In the genomic region with DNA sequence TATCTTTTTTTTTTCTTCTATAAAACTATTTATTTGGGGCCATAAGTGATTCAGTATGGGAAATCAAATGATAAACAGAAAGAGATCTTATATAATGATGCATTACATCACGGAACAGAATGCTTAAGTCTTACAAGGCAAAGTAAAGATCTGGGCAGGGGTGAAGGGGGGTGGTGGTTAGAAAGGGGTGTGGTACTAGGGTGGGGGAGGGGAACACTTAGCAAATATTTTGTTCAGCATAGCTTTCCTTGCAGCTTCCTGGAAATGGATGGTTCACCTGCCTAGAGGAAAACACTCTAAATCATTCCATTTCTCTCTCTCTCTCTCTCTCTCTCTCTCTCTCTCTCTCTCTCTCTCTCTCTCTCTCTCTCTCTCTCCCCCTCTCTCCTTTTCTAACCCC, we compare ENCODE assay signal across 13 mouse cellular contexts. TPM values are rescaled to one million over a fixed set of nuclear protein-coding genes. Genes with fewer than 3 reads are reported as not detected.
DNase-seq lines count a peak whose midpoint lies in the region; ATAC-seq lines count a peak whose summit lies in the region.
"Had no signal": no experiment of that assay in that cellular context is flagged by ENCODE, and none has a peak within 500 bp of the region (broad histone marks: within the 10 kb centered on the region; RNA-seq: fewer than 3 reads in every experiment).

No protein-coding gene starts in this region.

- H3K4me3 ChIP-seq in midbrain, embryonic 14.5 days (replicated peaks; ENCODE audit: low read depth, low read length) = peak overlapping the region; percentile 40

- peak; percentile 42 for DNase-seq in cerebellum, adult 9-10 months
- DNase-seq in cerebellum, adult 11 months = no peak
- peak; percentile 43 for DNase-seq in NIH3T3 (ENCODE audit: low read depth)
- DNase-seq in forelimb bud, embryonic 11.5 days (ENCODE audit: low read depth, low spot score) = peak; percentile 19
- peak; percentile 82 for DNase-seq in midbrain, embryonic 14.5 days
- DNase-seq in thymus, adult 18-20 months = no peak

- H3K36me3 ChIP-seq in midbrain, embryonic 14.5 days (ENCODE audit: control insufficient read depth, insufficient read depth, low read length) = no peaks in the 10 kb centered on the region

- peak overlapping the region; percentile 87 for H3K27ac ChIP-seq in midbrain, embryonic 14.5 days (replicated peaks; ENCODE audit: low read depth, low read length)

- no peaks in the 10 kb centered on the region for H3K27me3 ChIP-seq in midbrain, embryonic 14.5 days (ENCODE audit: control insufficient read depth, insufficient read depth, low read length)

- 19% methylated on average over 1 of the region's 1 CpGs for WGBS in midbrain, embryonic 14.5 days

- peak overlapping the region; percentile 54 for H3K9ac ChIP-seq in midbrain, embryonic 14.5 days (replicated peaks; ENCODE audit: low read length)

- H3K4me2 ChIP-seq in midbrain, embryonic 14.5 days (ENCODE audit: low read length) = peak overlapping the region; percentile 73

- H3K4me1 ChIP-seq in midbrain, embryonic 14.5 days (ENCODE audit: control insufficient read depth, insufficient read depth, low read length) = peaks cover 49% of the 10 kb centered on the region

- H3K9me3 ChIP-seq in midbrain, embryonic 14.5 days (ENCODE audit: control insufficient read depth, low read length) = no peaks in the 10 kb centered on the region

- no peak for ATAC-seq in midbrain, embryonic 14.5 days (ENCODE audit: low FRiP score, low TSS enrichment)
- ATAC-seq in erythroblast, adult 5-6 weeks (replicated peaks; ENCODE audit: low FRiP score, poor library complexity, severe bottlenecking) = no peak
- no peak for ATAC-seq in monocyte, adult 5-6 weeks (replicated peaks; ENCODE audit: insufficient number of reproducible peaks, low FRiP score, low TSS enrichment, poor library complexity, severe bottlenecking)

RNA-seq across cellular contexts. Expression of gene Gm11146, which starts 43.1 kb away (rescaled TPM):
- polyA plus RNA-seq in midbrain, embryonic 14.5 days (2014; fragmentation: Nextera tagmentation; extraction: Ambion mirVana) = not detected in 2 replicates
- total RNA-seq in erythroblast, adult 5-6 weeks (2015; ENCODE audit: low replicate concordance) = not detected in 2 replicates
- not detected in 2 replicates for total RNA-seq in erythroblast, adult 5-6 weeks (2017; ENCODE audit: low replicate concordance)
- not detected in 3 replicates for total RNA-seq in monocyte, adult 5-6 weeks (2017)
- total RNA-seq: heart, postnatal 25 days; megakaryocyte, adult 5-6 weeks had no signal
- polyA plus RNA-seq: large intestine, adult 2 months; liver, embryonic 11.5 days; testis, adult 2 months had no signal

Comparison
In these comparisons a context has a peak if more than half of its experiments do, and no peak if none do; other contexts are left out.
1. DNase-seq: peak in cerebellum, adult 9-10 months (single experiment), NIH3T3 (single experiment), forelimb bud, embryonic 11.5 days (single experiment) and midbrain, embryonic 14.5 days (single experiment); none in cerebellum, adult 11 months (single experiment) and thymus, adult 18-20 months (0 of 2).